Mouse (Mus musculus) spleen, adult 2 months (tissue): ENCODE measurements around the gene Gm21885.
A peak's percentile ranks its signal among the peaks of the same experiment; 100 is the strongest.

Experiments
- CTCF ChIP-seq: fragments of 200-500 bp; IDR thresholded peaks from 2 replicates; pipeline ENCODE4 v1.5.1; 2011; ENCODE audit warnings: mild to moderate bottlenecking, inconsistent platforms; ENCODE audit not compliant: insufficient read depth, insufficient read length, insufficient replicate concordance; ENCODE audit errors: extremely low read depth
- POLR2A ChIP-seq: fragments of 200-500 bp; IDR thresholded peaks from 2 replicates; pipeline ENCODE4 v1.6.1; 2011; ENCODE audit warnings: low read depth, low read length, inconsistent platforms

DNA sequence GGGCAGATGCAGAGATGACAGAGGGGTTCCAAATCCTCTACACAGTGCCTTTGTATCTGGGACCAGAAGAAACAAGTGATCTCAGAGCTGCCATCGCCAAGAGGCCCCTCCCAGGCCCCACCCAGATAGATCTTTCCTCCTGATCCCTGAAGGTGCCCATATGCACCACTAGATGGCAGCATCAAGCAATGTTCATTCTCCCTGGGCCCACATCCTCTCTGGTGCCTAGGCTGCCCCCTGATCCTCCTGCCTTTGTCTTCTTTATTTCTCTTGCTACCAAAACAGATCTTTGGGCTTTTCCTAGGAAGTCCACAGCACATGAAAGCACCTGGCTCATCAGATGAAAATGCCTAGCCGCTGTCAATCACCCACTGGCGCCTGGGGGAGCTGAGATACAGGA, 45.6 kb upstream of the Gm21885 start:
- TF ChIP-seq CTCF, result peak; percentile 87; the same call in 1 of the 2 replicates
- TF ChIP-seq POLR2A, result no peak
